Mouse (Mus musculus): Measurements from ENCODE around the gene Paqr5. TPM values are rescaled to one million over a fixed set of nuclear protein-coding genes. Genes with fewer than 3 reads are reported as not detected.

Paqr5 gene
- total RNA-seq (2012; rRNA removed), result 0.27 and 0.63 TPM in 2 replicates

DNA sequence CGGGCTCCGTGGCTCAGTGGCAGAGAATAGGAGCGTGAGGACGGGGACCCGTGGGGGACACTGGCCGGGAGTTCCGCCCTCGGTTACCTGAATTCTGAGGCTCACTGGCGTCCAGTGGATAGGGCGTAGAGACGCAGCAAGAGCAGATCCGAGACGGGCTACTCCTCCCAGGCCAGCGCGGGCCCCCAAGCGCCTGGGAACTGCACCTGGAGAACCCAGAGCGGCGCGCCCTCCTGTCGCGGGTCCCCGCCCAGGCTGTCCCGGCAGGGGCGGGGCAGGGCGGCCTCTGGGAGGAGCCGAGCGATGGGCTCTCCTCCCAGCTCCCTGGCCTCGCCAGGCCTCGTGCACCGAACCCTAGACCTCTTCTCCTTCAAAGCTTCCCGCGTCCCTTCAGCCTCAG is at the start of gene Paqr5:
TSS of gene Paqr5 (minus strand) at position 257 of the 400 bp plus-strand sequence.
- H3K36me3 ChIP-seq (ENCODE audit: control insufficient read depth, insufficient read depth, low read length, poor library complexity, severe bottlenecking), result no peaks in the 10 kb centered on the region
- no peak within 1 kb of the TSS for H3K27ac ChIP-seq (ENCODE audit: insufficient read depth, low read depth, low read length, poor library complexity, severe bottlenecking)
- no peak for TF ChIP-seq ZC3H11A (IDR thresholded peaks at IDR 0.05; ENCODE audit: borderline replicate concordance, low read depth, low read length)

GRCm38 (mm10) chr9:62062234-62062633 is 35.6 kb upstream of the Paqr5 start:
- Histone ChIP-seq H3K4me3 (ENCODE audit: insufficient read depth in 1 of 2, low read depth in 1 of 2, low read length in 2 of 2, poor library complexity in 1 of 2, severe bottlenecking in 1 of 2) (no peak overlapping the region), H3K4me1 (ENCODE audit: control insufficient read depth in 2 of 2, insufficient read depth in 2 of 2, low read length in 2 of 2, poor library complexity in 1 of 2) (no peaks in the 10 kb centered on the region), H3K27ac (ENCODE audit: insufficient read depth, low read depth, low read length, poor library complexity, severe bottlenecking) (no peak overlapping the region), H3K36me3 (ENCODE audit: control insufficient read depth, insufficient read depth, low read length, poor library complexity, severe bottlenecking) (peaks cover 9% of the 10 kb centered on the region; the same call in 1 of the 2 replicates), H3K9me3 (ENCODE audit: control insufficient read depth, insufficient read depth, low read depth, low read length) (no peaks in the 10 kb centered on the region), H3K9ac (ENCODE audit: insufficient read depth, low read depth, low read length, poor library complexity, severe bottlenecking) (no peak overlapping the region)
- in situ Hi-C loops (cut with MboI; ENCODE audit: low sequenced_read_pairs in 2 of 2, unreplicated experiment in 2 of 2), result no loop called here
- TF ChIP-seq HCFC1 (IDR thresholded peaks at IDR 0.05; ENCODE audit: borderline replicate concordance, insufficient read depth, low read length), result no peak
- TF ChIP-seq MAFK (IDR thresholded peaks at IDR 0.05; ENCODE audit: insufficient read depth, low read depth, low read length), result no peak
- TF ChIP-seq CHD2 (IDR thresholded peaks at IDR 0.05; ENCODE audit: low read depth, low read length), result no peak
- no peak for TF ChIP-seq ZC3H11A (IDR thresholded peaks at IDR 0.05; ENCODE audit: borderline replicate concordance, low read depth, low read length)
- TF ChIP-seq ZNF384 (IDR thresholded peaks at IDR 0.05; ENCODE audit: low read depth, low read length), result no peak
- DNase-seq (ENCODE audit: low read depth, low spot score), result no peak

More for the DNA sequence above, at the start of gene Paqr5:
- H3K9ac ChIP-seq (ENCODE audit: insufficient read depth, low read depth, low read length, poor library complexity, severe bottlenecking), result peak within 1 kb of the TSS; percentile 33; the same call in 1 of the 2 replicates
- in situ Hi-C loops (cut with MboI; ENCODE audit: low sequenced_read_pairs in 2 of 2, unreplicated experiment in 2 of 2), result no loop called here
- DNase-seq (ENCODE audit: low read depth, low spot score), result no peak
- H3K4me1 ChIP-seq (ENCODE audit: control insufficient read depth in 2 of 2, insufficient read depth in 2 of 2, low read length in 2 of 2, poor library complexity in 1 of 2), result peaks cover 0 to 3% of the 10 kb centered on the region in 2 experiments; a peak in 1 of 4 replicates
- H3K9me3 ChIP-seq (ENCODE audit: control insufficient read depth, insufficient read depth, low read depth, low read length), result no peaks in the 10 kb centered on the region
- peak within 1 kb of the TSS; percentile 61 to 64 for H3K4me3 ChIP-seq (ENCODE audit: insufficient read depth in 1 of 2, low read depth in 1 of 2, low read length in 2 of 2, poor library complexity in 1 of 2, severe bottlenecking in 1 of 2)

- peaks cover 9% of the 10 kb centered on the region; the same call in 1 of the 2 replicates for H3K36me3 ChIP-seq (ENCODE audit: control insufficient read depth, insufficient read depth, low read length, poor library complexity, severe bottlenecking)
- no peaks in the 10 kb centered on the region for H3K4me1 ChIP-seq (ENCODE audit: control insufficient read depth in 2 of 2, insufficient read depth in 2 of 2, low read length in 2 of 2, poor library complexity in 1 of 2)
- no peak overlapping the region for H3K27ac ChIP-seq (ENCODE audit: insufficient read depth, low read depth, low read length, poor library complexity, severe bottlenecking)
- in situ Hi-C loops (cut with MboI; ENCODE audit: low sequenced_read_pairs in 2 of 2, unreplicated experiment in 2 of 2), result no loop called here
- H3K4me3 ChIP-seq (ENCODE audit: insufficient read depth in 1 of 2, low read depth in 1 of 2, low read length in 2 of 2, poor library complexity in 1 of 2, severe bottlenecking in 1 of 2), result no peak overlapping the region
- no peak for TF ChIP-seq HCFC1 (IDR thresholded peaks at IDR 0.05; ENCODE audit: borderline replicate concordance, insufficient read depth, low read length)
- no peaks in the 10 kb centered on the region for H3K9me3 ChIP-seq (ENCODE audit: control insufficient read depth, insufficient read depth, low read depth, low read length)
- H3K9ac ChIP-seq (ENCODE audit: insufficient read depth, low read depth, low read length, poor library complexity, severe bottlenecking), result no peak overlapping the region
- no peak for DNase-seq (ENCODE audit: low read depth, low spot score)
Measured at GRCm38 (mm10) chr9:62060431-62060830, 33.8 kb upstream of the Paqr5 start.

DNA sequence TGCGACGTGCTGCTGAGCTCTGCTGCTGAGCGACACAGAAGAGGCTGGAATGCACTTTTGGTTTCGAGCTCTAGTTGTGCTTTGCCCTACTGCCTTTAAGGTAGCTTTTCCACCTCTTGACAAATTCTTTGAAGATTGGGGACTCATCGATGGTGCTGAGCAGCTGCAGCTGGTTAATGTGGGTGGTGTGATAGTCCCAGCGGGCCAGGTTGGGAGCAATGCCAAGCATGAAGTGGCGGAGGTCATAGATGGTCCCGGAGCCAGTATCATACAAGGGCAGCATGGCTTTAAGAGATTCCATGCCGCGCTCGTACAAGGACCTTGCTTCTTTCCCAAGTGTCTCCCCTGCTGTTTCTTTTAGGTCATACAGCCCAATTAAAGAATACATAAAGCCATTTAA is 33.3 kb upstream of the Paqr5 start:
- no peak overlapping the region for H3K27ac ChIP-seq (ENCODE audit: insufficient read depth, low read depth, low read length, poor library complexity, severe bottlenecking)
- no peak for TF ChIP-seq HCFC1 (IDR thresholded peaks at IDR 0.05; ENCODE audit: borderline replicate concordance, insufficient read depth, low read length)
- H3K9ac ChIP-seq (ENCODE audit: insufficient read depth, low read depth, low read length, poor library complexity, severe bottlenecking), result no peak overlapping the region
- in situ Hi-C loops (cut with MboI; ENCODE audit: low sequenced_read_pairs in 2 of 2, unreplicated experiment in 2 of 2), result no loop called here
- peaks cover 9% of the 10 kb centered on the region; the same call in 1 of the 2 replicates for H3K36me3 ChIP-seq (ENCODE audit: control insufficient read depth, insufficient read depth, low read length, poor library complexity, severe bottlenecking)
- no peak for DNase-seq (ENCODE audit: low read depth, low spot score)
- no peak overlapping the region for H3K4me3 ChIP-seq (ENCODE audit: insufficient read depth in 1 of 2, low read depth in 1 of 2, low read length in 2 of 2, poor library complexity in 1 of 2, severe bottlenecking in 1 of 2)
- H3K9me3 ChIP-seq (ENCODE audit: control insufficient read depth, insufficient read depth, low read depth, low read length), result no peaks in the 10 kb centered on the region
- no peaks in the 10 kb centered on the region for H3K4me1 ChIP-seq (ENCODE audit: control insufficient read depth in 2 of 2, insufficient read depth in 2 of 2, low read length in 2 of 2, poor library complexity in 1 of 2)

- Histone ChIP-seq H3K4me1 (ENCODE audit: control insufficient read depth in 2 of 2, insufficient read depth in 2 of 2, low read length in 2 of 2, poor library complexity in 1 of 2) (no peaks in the 10 kb centered on the region), H3K9ac (ENCODE audit: insufficient read depth, low read depth, low read length, poor library complexity, severe bottlenecking) (no peak overlapping the region), H3K27ac (ENCODE audit: insufficient read depth, low read depth, low read length, poor library complexity, severe bottlenecking) (no peak overlapping the region), H3K9me3 (ENCODE audit: control insufficient read depth, insufficient read depth, low read depth, low read length) (no peaks in the 10 kb centered on the region), H3K4me3 (ENCODE audit: insufficient read depth in 1 of 2, low read depth in 1 of 2, low read length in 2 of 2, poor library complexity in 1 of 2, severe bottlenecking in 1 of 2) (no peak overlapping the region), H3K36me3 (ENCODE audit: control insufficient read depth, insufficient read depth, low read length, poor library complexity, severe bottlenecking) (peaks cover 9% of the 10 kb centered on the region; the same call in 1 of the 2 replicates)
- no peak for TF ChIP-seq CHD2 (IDR thresholded peaks at IDR 0.05; ENCODE audit: low read depth, low read length)
- DNase-seq (ENCODE audit: low read depth, low spot score), result no peak
- in situ Hi-C loops (cut with MboI; ENCODE audit: low sequenced_read_pairs in 2 of 2, unreplicated experiment in 2 of 2), result no loop called here
Measured at GRCm38 (mm10) chr9:62057881-62058506, 31.3 kb upstream of the Paqr5 start.
